Mouse (Mus musculus): ENCODE results near the gene Elmo2.

Gene Elmo2

DNA sequence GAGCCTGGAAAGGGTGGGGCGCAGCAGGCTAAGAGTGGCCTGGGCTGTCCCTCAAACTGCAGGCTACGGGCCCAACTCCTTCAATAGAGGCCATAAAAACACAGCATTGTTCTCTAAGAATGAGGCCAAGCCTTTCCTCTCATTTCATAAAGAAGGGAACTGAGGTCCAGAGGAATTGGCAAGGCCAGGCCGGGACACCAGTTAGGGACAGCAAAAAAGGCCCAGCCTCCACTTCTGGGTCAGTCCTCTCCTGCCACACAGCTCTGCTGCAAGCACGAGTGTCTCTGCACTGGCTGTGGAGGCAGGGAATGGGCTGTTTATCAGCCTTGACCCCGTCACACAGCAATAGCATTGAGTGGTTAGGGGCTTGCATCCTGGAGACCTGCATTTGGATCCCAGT is 2.8 kb downstream of the Elmo2 start:
- no peak for DNase-seq (ENCODE audit: low spot score)

DNA sequence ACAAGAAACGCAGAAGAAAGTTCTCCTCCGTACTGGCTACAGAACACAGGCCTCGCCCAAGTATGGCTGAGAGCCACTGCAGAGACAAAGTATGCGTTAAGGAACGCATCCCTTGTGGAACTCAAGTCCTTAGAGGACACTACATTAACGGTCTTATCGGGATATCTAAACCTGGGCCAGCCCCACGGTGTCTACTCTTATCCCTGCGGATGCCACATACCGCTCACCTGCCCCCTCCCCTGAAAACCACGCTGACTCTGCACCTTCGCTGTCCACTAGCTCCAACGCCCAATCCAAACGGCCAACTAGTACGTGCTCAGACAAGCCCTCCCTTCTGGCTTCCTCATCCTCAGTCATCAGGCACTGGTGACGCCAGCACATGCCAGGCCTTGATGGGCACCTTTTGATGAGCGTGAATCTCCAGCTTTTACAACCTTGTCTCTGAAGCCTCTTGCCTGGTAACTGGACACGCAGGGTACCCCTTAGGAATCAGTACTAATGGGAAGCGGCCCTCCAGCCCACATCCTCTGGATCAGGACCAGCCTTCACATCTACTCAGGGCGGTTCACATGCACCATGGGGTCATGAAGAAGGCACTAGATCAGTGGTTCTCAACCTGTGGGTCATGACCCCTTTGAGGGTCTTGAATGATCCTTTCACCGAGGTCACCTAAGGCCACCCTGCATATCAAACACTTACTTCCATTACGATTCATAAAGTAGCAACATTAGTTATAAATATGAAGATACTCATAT is 4.1 kb downstream of the Elmo2 start:
- DNase-seq (ENCODE audit: low spot score): no peak

DNA sequence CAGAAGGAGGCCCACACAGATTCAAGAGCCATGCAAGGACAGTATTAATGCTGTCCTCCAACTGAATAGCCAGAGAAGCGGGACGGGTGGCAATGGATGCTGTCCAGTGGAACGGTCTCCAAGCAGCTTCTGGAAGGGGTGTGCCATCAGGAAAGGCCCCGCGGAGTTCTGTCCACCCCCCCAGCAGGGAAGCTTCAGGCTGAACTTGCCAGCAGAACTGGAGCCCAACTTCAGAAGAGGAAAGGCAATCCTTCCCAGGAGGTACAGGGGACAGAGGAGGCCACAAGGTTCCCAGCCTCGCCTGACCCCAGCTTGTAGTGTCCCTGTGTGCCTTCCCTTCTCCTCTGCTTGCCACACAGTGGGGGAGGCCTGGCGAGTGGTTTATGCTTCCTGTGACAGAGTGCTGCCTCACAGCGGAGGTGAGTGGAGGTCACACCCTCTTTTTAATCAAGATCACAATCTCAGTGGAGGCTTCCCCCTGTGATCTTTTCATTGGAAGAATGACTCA is 4.8 kb downstream of the Elmo2 start:
- DNase-seq (ENCODE audit: low spot score): no peak

DNA sequence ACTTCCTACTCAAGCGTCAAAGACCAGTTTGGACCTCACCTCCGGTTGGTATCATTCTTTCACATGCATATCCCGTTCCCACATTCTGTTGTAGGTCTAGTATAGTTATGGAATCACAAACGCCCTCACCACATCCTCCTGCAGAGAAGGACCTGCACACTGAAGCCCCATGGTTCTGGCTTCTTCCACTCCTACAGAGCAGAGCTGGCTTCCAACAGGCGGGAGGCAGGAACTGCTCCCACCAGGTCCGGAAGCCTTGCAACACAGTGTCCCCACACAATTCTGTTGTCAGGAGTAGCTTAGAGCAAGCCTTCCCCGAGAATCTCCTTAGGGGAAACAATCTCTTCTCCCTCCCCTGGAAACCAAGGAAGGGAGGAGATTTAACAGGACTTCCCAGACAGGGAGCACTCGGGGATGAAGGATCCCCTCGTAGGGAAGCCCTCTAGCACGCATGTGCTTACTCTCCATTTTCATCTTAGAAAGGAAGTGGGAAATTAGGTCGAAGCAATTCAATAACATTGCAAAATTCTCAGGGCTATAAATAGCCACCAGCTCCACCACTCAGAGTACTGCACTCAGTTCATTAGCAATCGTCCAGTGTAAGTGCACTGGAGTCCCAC is 5.6 kb downstream of the Elmo2 start:
- no peak for DNase-seq (ENCODE audit: low spot score)

DNA sequence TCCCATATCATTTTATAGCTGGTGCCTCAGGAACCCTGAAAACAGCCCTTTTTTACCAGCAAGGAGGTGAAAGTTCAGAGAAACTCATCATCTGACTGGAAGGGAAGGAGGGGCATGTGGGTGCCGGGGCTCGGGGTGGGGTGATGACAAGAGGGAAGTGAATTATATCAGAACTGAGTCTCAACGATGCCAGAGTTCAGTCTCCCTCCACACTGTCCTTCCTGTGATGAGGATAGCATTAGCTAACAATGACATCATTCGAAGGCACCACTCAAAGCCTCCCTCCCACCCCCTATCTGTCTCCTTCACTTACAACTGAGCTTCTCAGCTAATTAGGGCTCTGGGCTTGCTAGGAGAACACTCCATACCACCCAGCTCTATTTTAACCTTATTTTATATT is 6.8 kb downstream of the Elmo2 start:
- DNase-seq (ENCODE audit: low spot score): no peak

GRCm38 (mm10) chr2:165318941-165319340 is 7.3 kb downstream of the Elmo2 start:
- DNase-seq (ENCODE audit: low spot score): no peak

- no peak for DNase-seq (ENCODE audit: low spot score)
These were observed 8.5 kb downstream of the Elmo2 start for GRCm38 (mm10) chr2:165317621-165318263.

DNA sequence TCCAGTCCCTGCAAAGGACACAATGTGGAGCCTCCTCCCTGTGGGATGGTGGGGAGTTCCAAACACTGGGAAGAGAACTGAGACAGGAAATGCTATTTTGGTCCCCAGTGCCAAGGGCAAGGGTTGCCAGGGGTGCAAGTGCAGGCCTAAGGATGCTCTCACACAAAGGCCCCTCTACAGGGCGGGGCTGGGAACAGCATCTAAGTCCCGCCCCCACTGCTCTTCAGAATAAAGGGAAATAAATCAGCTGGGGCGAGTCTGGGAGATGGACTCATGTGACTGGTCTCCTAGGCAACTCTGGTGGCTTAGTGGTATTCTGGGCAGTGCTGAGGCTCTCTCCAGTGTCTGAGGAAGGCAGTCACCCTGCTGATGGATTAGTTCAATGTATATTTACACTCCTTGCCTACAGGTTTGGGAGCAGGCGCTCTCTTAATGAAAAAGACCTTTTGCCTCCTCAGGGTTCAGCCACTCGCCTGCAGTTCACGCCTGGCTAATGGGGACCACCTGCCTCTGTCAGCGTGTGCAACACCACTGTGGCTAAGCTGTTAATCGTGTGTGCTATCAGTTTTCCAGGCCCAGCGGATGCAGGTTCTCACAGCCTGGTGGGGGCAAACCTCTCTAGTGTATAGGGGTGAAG is 9.3 kb downstream of the Elmo2 start:
- peak; percentile 97 for DNase-seq (ENCODE audit: low spot score)

GRCm38 (mm10) chr2:165316204-165316603 is 10.1 kb downstream of the Elmo2 start:
- no peak for DNase-seq (ENCODE audit: low spot score)

DNA sequence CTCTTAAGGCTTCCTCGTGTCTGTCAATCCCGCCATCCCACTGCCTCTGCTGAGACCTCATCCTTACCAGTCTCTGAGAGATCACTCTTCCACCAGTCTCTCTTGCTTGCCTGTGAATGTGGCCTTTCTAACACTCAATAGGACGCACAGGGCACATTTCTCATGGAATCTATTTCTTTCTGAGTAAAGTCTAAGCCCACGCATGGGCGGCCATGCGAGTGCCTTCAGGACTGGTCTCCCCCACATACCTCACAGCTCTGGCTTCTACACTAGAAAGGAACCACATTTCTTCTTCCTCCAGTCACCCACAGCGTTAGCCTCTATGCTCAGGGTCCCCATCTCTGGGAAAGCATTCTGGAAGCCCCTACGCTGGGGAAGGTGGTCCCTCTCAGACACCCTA is 12.1 kb downstream of the Elmo2 start:
- no peak for DNase-seq (ENCODE audit: low spot score)

- no peak for DNase-seq (ENCODE audit: low spot score)
These were observed 13.9 kb downstream of the Elmo2 start for GRCm38 (mm10) chr2:165312381-165312780.

DNA sequence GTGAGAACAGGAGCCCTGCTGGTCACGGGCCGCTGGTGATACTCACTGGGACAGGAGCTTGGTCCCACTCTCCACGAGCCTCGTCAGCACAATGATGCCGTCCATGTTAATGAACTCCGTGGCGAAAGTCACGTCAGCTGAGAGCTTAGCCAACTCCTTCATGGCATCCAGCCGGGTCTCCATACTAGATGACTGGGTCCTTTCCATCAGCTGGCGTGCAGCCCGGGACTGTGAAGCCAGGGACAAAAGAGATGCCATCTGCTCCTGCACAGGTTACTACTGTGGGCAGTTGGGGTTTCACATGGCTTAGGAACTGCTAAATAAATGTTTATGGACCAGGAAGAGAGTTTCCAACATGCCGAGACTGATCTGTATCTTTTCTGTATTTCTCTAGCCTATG is 14.7 kb downstream of the Elmo2 start:
- no peak for DNase-seq (ENCODE audit: low spot score)

DNA sequence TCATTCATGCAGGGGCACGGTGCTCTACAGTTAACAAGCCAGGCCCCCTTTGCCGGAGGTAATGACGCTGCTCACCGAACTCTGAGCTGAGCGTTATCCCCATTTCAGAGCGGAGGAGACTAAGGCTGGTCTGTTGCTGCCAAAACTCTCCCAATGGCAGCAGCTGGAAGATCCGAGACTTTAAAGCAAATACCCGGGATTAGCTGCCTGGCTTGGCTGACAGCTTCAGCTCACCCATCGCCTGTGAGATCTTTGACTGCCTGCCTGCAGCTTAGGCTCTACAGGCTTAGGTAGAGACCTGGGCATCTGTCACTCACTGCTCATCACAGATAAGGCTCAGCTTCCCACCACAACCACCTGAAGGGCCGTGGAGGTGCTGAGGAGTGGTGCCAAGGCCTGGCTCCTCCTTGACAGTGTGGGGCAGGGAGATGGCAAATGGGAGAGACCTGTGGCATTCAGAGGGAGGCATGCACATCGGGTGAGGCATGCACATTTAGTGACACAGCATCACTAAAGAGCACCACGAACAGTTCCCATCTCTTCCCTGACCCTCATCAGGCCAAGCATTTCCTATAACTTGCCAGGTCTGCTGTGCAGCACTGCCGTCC is 15.4 kb downstream of the Elmo2 start:
- no peak for DNase-seq (ENCODE audit: low spot score)

DNA sequence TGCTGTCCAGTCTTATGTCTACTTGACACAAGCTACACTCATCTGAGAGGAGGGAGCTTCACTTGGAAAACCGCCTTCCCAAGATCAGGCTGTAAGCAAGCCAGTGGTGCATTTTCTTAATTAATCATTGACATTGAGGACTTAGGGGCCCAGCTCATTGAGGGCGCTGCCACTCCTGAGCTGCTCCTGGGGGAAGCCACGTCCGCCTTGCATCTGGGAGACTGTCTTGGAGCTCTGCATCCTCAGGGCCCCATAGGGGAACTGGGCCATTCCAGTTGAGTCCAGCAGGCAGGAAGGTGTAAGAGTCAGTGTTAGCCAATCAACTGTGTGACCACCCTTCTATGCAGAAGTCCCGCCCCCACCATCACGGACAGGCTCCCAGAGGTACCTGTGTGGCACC is 18.5 kb downstream of the Elmo2 start:
- DNase-seq (ENCODE audit: low spot score): no peak

- no peak for DNase-seq (ENCODE audit: low spot score)
These were observed 20.8 kb downstream of the Elmo2 start for GRCm38 (mm10) chr2:165305438-165305837.

GRCm38 (mm10) chr2:165304819-165305218 is 21.5 kb downstream of the Elmo2 start:
- DNase-seq (ENCODE audit: low spot score): no peak

DNA sequence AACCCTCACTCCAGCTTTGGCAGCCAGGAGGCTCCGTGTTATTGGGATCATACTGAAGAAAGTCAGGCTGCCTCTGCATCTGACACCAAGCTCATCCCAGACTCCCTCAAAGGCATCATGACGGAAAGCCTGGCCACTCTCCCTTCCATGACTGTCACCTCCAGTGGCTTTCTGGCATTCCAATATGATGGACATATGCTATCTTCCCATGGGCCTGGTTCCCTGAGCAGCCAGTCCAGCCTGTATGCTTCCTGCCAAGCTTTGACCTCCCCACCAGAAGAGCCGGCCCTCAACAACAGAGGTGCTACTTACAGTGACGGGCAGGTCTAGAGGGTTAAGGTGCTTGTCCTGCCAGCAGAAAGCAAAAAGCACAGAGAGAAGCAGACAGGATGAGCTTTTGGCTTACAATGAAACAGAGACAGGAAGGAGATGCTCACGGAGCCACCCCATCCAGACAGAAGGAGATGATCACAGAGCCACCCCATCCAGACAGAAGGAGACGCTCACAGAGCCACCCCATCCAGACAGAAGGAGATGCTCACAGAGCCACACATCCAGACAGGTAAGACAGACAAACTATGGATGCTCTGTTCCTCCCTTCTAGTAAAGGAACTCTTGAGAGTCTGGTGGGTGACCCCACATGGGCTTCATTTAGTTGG is 22.8 kb downstream of the Elmo2 start:
- DNase-seq (ENCODE audit: low spot score): no peak

DNA sequence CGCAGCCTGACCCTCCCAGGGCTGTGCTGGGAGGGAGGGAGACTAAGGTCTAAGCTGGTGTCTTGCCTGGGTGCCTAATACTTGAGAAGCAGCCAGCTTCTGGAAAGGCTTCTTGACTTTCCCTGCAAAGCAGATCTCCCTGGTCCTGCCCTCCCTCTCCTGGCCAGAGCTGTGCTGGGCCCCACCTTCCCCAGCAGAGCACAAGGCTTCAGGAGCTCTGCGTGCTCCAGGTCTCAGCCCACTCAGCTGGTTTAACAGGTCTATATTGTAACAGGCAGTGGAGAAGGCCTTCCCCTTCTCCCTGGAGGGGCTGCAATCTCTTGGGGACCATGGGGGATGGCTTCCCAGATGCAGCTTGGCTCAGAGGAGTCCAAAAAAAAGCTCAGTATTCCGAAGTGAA is 24.9 kb downstream of the Elmo2 start:
- no peak for DNase-seq (ENCODE audit: low spot score)

DNA sequence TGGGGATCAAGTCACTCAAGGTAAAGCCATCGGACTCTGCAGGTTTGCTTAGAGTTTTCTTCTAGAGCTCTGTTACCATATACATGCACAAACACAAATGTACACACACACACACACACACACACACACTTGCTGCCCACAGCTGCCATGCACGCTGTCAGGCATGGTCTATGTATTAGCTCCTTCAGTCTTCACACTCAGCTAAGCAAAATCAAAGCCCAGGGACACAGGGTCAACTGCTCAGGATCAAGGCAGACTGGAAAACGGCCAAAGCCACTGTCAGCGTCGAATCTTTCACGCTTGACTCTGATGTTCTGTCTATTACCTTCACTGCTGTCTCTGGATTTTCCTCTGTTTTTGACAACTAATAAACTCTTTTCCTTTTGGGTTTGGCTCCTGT is 25.4 kb downstream of the Elmo2 start:
- no peak for DNase-seq (ENCODE audit: low spot score)

DNA sequence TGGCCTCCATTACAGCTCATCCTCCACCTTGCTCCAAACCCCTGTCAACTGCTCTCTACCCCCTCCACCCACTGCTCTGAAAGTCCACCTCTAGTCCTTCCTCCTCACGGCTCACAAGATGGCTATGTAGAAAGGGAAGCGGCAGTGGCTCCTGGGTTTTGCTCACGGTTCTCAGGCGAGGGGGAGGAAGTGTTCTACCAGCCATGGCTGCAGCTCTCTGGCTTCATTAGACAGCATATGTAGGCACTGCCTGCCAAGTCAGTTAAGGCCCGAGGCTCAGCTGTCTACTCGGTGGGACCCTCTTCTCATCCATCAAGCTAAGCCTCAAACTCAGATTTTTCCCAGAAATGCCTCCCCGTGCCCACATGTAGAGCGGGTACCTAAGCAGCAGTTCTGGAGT is 25.9 kb downstream of the Elmo2 start:
- no peak for DNase-seq (ENCODE audit: low spot score)

- DNase-seq (ENCODE audit: low spot score): no peak
These were observed 28.9 kb downstream of the Elmo2 start for GRCm38 (mm10) chr2:165297429-165297828.

DNA sequence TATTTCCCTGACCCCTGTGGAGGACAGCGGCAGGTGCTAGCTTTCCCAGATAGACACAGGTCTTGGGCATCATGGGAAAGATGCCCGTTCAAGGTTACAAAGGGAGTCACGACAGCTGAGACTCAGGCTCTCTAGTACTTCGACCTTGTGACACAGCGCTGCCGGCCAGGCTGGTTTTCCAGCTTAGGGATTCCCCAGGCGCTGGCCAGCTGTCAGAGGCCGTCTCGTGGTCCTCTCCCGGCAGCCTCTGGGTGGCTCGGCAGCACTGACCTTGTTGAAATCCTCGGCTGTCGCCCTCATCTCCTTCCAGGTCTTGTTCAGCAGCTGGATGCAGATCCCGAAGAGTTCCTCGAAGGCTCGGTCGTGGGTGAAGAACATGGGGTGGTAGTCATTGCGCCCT is 29.7 kb downstream of the Elmo2 start:
- DNase-seq (ENCODE audit: low spot score): no peak

Data from embryo, embryonic 10.5 days (tissue).